Mouse (Mus musculus): ENCODE results near the gene Slc27a5. TPM values are rescaled to one million over a fixed set of nuclear protein-coding genes. Genes with fewer than 3 reads are reported as not detected.
A peak's percentile ranks its signal among the peaks of the same experiment; 100 is the strongest.

The Slc27a5 gene
- polyA plus RNA-seq, 1 experiment, result 1.7 TPM

DNA sequence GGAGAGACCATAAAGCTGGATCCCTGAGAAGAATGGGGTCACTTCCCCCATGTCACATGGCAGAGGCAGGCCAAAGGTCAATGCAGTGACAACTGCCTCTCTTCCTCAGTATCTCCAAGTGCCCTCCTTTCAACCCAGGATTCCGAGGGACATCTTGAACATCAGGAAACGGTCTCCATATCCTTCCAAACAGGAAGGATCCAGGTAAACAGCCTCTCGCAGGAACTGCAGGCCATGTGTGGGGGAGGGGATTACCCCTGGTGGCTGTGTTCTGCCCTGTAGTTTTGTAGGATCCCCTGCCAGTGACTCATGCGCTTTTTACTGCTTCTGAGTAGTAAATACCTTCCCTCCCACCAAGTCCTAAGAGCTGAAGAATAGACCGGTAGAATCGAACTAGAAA, 18.2 kb downstream of the Slc27a5 start:
- no peak overlapping the region for H3K27ac ChIP-seq (ENCODE audit: insufficient read depth, low read length)
- peaks cover 3% of the 10 kb centered on the region; the same call in 1 of the 2 replicates for H3K4me1 ChIP-seq (ENCODE audit: control insufficient read depth, insufficient read depth, low read length)
- TF ChIP-seq CTCF (IDR thresholded peaks at IDR 0.05; ENCODE audit: borderline replicate concordance, insufficient read depth, low read depth, low read length) (no peak), POLR2A (IDR thresholded peaks at IDR 0.05; ENCODE audit: borderline replicate concordance, insufficient read depth, low read length) (no peak)
- peak in 1 of 2 experiments; percentile 16 for DNase-seq
- H3K27me3 ChIP-seq (ENCODE audit: control insufficient read depth, insufficient read depth, low read length), result no peaks in the 10 kb centered on the region
- WGBS, result 84% methylated on average over 6 of the region's 6 CpGs
- H3K4me3 ChIP-seq (replicated peaks; ENCODE audit: insufficient read depth, low read depth, low read length), result no peak overlapping the region

DNA sequence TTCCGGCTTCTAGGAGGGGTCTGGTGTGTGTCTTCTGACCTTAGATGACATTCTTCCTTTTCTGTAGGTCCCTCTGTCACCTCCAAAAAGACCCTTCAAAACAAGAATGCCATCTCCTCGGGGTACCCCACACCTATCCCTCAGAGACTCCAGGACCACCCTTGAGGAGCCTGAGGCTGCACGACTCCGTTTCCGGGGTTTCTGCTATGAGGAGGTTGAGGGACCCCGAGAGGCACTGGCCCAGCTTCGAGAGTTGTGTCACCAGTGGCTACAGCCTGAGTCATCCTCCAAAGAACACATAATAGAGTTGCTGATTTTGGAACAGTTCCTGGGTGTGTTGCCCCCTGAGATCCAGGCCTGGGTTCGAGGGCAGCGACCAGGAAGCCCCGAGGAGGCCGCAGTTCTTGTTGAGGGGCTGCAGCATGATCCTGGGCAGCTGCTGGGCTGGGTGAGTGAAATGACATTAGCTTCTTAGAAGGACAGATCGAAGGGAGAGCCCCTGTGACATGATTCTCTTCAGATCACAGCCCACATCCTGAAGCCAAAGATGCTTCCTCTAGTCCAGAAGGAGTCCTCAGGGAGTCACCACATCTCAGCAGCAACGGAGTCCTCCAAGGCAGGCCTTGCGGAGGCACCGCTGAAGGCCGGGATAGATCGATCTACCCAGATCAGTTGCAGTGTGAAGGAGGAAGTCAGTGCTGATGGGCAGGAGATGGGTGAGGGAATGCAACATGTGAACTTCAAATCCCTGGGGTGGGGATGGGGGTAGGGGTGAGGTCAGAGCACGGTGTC, 18.9 kb downstream of the Slc27a5 start:
- DNase-seq, result peak in 1 of 2 experiments; percentile 23
- TF ChIP-seq POLR2A (IDR thresholded peaks at IDR 0.05; ENCODE audit: borderline replicate concordance, insufficient read depth, low read length) (no peak), CTCF (IDR thresholded peaks at IDR 0.05; ENCODE audit: borderline replicate concordance, insufficient read depth, low read depth, low read length) (no peak)
- Histone ChIP-seq H3K4me1 (ENCODE audit: control insufficient read depth, insufficient read depth, low read length) (peaks cover 3% of the 10 kb centered on the region; the same call in 1 of the 2 replicates), H3K27me3 (ENCODE audit: control insufficient read depth, insufficient read depth, low read length) (no peaks in the 10 kb centered on the region), H3K27ac (ENCODE audit: insufficient read depth, low read length) (peak overlapping the region; percentile 72; the same call in 1 of the 2 replicates), H3K4me3 (replicated peaks; ENCODE audit: insufficient read depth, low read depth, low read length) (no peak overlapping the region)
- 84% methylated on average over 18 of the region's 18 CpGs for WGBS

DNA sequence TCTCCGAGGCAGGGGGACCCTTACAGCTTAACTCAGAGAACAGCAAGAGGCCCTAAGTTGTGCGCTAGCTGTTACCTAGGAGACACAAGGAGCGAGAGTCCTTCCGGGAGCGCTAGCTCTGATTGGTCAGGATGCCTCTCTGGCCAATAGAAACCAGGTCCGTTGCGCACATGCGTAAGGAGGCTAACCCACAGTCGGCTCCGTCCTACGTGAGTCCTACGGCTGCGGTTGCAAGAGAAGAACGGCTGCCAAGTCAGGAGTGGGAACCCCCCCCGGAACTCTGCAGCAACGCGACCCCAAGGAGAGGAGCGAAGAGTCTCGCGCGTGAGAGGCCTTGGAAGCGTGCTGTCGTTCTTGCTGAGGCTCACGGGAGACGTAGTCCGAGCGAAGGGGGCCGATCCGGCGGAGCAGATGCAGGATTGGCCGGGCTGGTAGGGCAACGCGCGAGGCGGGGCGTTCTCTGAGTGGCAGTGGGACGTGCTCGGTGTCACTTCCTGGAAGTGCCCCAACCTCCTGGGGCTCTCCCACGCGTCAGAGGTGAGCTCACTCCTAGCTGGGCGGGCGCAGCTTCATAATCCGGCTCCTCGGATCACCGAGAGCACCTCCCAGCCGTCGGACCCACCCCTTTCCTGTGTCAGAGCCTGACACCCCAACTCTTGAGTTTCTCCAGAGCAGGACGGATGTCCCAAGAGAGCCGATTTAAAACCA, 20.2 kb downstream of the Slc27a5 start, which contains the start of gene Zfp446:
Zfp446 (plus strand) TSS at position 167 of the 708 bp plus-strand sequence.
- 1% methylated on average over 49 of the region's 49 CpGs for whole genome bisulfite sequencing

DNA sequence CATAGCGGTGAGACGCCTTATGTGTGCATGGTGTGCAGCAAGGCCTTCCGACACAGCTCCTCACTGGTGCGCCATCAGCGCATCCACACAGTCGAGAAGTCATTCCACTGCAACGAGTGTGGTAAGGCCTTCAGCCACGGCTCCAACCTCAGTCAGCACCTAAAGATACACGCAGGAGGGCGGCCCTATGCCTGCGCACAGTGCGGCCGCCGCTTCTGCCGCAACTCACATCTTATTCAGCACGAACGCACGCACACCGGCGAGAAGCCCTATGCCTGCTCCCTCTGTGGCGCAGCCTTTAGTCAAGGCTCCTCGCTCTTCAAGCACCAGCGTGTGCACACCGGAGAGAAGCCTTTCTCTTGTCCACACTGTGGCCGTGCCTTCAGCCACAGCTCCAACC, 27.1 kb downstream of the Slc27a5 start:
- Histone ChIP-seq H3K4me1 (ENCODE audit: control insufficient read depth, insufficient read depth, low read length) (no peaks in the 10 kb centered on the region), H3K27ac (ENCODE audit: insufficient read depth, low read length) (no peak overlapping the region), H3K27me3 (ENCODE audit: control insufficient read depth, insufficient read depth, low read length) (no peaks in the 10 kb centered on the region), H3K4me3 (replicated peaks; ENCODE audit: insufficient read depth, low read depth, low read length) (no peak overlapping the region)
- no peak for DNase-seq
- WGBS, result 95% methylated on average over 25 of the region's 25 CpGs
- no peak for TF ChIP-seq POLR2A (IDR thresholded peaks at IDR 0.05; ENCODE audit: borderline replicate concordance, insufficient read depth, low read length)
- no peak for TF ChIP-seq CTCF (IDR thresholded peaks at IDR 0.05; ENCODE audit: borderline replicate concordance, insufficient read depth, low read depth, low read length)

More for the DNA sequence above, 20.2 kb downstream of the Slc27a5 start, which contains the start of gene Zfp446:
- Histone ChIP-seq H3K4me1 (ENCODE audit: control insufficient read depth, insufficient read depth, low read length) (peaks cover 3% of the 10 kb centered on the region; the same call in 1 of the 2 replicates), H3K4me3 (replicated peaks; ENCODE audit: insufficient read depth, low read depth, low read length) (peak within 1 kb of the TSS; percentile 59), H3K27me3 (ENCODE audit: control insufficient read depth, insufficient read depth, low read length) (no peaks in the 10 kb centered on the region), H3K27ac (ENCODE audit: insufficient read depth, low read length) (peak within 1 kb of the TSS; percentile 72)
- peak; percentile 99 to 100 for DNase-seq
- no peak for TF ChIP-seq CTCF (IDR thresholded peaks at IDR 0.05; ENCODE audit: borderline replicate concordance, insufficient read depth, low read depth, low read length)
- peak; percentile 73 for TF ChIP-seq POLR2A (IDR thresholded peaks at IDR 0.05; ENCODE audit: borderline replicate concordance, insufficient read depth, low read length)

DNA sequence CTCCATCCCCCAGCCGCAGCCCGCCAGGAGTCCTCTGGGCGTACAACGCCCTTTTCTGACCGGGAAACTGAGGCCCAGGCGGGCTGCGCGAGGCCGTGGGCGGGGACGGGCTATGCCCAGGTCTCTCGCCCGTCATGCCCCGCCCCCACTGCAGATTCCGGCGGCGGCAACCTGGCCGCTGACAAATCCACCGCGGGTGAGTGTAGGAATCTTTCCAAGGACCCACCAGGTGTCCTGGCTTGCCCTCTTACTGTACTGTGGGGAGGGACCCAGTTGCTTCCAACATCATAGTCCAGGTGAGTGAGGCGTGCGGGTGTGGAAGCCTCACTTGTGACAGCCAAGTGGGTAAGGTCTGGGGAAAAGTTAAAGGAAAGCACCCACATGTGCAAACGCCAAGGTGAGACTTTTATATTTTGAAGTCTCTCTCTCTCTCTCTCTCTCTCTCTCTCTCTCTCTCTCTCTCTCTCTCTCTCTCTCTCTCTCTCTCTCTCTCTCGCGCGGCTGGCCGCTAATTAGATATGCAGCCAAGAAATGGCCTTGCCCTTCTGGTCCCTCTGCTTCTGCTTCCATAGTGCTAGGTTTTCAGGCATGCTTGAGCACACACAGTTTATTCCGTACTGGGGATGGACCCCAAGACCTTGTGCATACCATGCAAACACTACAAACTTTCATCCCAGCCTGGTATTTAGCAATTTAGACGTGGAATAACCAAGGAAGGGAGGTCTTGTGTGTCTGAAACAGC, 31.7 kb downstream of the Slc27a5 start:
- DNase-seq, result peak; percentile 90 to 92
- H3K27me3 ChIP-seq (ENCODE audit: control insufficient read depth, insufficient read depth, low read length), result no peaks in the 10 kb centered on the region
- WGBS, result under 1% methylated on average over 29 of the region's 29 CpGs
- peaks cover 5% of the 10 kb centered on the region; the same call in 1 of the 2 replicates for H3K4me1 ChIP-seq (ENCODE audit: control insufficient read depth, insufficient read depth, low read length)
- peak overlapping the region; percentile 94 for H3K4me3 ChIP-seq (replicated peaks; ENCODE audit: insufficient read depth, low read depth, low read length)
- H3K27ac ChIP-seq (ENCODE audit: insufficient read depth, low read length), result peak overlapping the region; percentile 95
- TF ChIP-seq CTCF (IDR thresholded peaks at IDR 0.05; ENCODE audit: borderline replicate concordance, insufficient read depth, low read depth, low read length) (no peak), POLR2A (IDR thresholded peaks at IDR 0.05; ENCODE audit: borderline replicate concordance, insufficient read depth, low read length) (no peak)

DNA sequence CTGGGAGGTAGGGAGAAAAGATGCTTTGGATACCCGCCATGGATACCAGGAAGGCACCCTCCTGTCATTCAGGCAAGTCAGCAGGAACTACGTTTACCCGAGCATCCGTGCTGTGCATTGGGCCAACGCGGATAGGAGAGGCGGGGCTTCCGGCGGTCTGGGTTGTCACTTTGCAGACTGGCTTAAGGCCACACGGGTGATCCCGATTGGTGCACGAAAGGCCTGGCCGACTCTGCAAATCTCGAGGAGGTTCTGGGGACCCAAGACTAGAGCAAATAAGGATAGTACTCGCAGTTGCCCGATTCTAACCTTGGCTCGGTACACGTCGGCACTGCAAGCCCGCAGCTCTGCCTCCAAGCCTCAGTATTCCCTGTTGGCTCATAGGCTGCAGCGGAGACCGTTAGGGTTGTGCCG, 32.3 kb downstream of the Slc27a5 start, which contains the start of gene Zfp324:
Zfp324 (plus strand) TSS at position 161 of the 414 bp plus-strand sequence.
- peak within 1 kb of the TSS; percentile 94 for H3K4me3 ChIP-seq (replicated peaks; ENCODE audit: insufficient read depth, low read depth, low read length)
- under 1% methylated on average over 23 of the region's 23 CpGs for WGBS
- peak; percentile 93 to 96 for DNase-seq
- peaks cover 5% of the 10 kb centered on the region; the same call in 1 of the 2 replicates for H3K4me1 ChIP-seq (ENCODE audit: control insufficient read depth, insufficient read depth, low read length)
- no peaks in the 10 kb centered on the region for H3K27me3 ChIP-seq (ENCODE audit: control insufficient read depth, insufficient read depth, low read length)
- H3K27ac ChIP-seq (ENCODE audit: insufficient read depth, low read length), result peak within 1 kb of the TSS; percentile 95
- TF ChIP-seq CTCF (IDR thresholded peaks at IDR 0.05; ENCODE audit: borderline replicate concordance, insufficient read depth, low read depth, low read length) (no peak), POLR2A (IDR thresholded peaks at IDR 0.05; ENCODE audit: borderline replicate concordance, insufficient read depth, low read length) (peak; percentile 66; the same call in 1 of the 2 replicates)

All from cerebellum, adult 2 months (tissue).